Mouse (Mus musculus) testis, adult 2 months (tissue): Measurements from ENCODE around the gene Pfkl.

Experiments used
- CTCF ChIP-seq: fragments of 200-500 bp; IDR thresholded peaks from 2 replicates; pipeline ENCODE4 v1.5.1; 2012; ENCODE audit warnings: low read depth, mild to moderate bottlenecking, inconsistent platforms, low read length, moderate library complexity; ENCODE audit not compliant: control insufficient read depth, insufficient read depth, insufficient replicate concordance
- POLR2A ChIP-seq: fragments of 200-500 bp; IDR thresholded peaks from 2 replicates; pipeline ENCODE4 v1.6.1; 2012; ENCODE audit warnings: low read depth, mild to moderate bottlenecking, inconsistent platforms, low read length, moderate library complexity; ENCODE audit not compliant: control insufficient read depth

DNA sequence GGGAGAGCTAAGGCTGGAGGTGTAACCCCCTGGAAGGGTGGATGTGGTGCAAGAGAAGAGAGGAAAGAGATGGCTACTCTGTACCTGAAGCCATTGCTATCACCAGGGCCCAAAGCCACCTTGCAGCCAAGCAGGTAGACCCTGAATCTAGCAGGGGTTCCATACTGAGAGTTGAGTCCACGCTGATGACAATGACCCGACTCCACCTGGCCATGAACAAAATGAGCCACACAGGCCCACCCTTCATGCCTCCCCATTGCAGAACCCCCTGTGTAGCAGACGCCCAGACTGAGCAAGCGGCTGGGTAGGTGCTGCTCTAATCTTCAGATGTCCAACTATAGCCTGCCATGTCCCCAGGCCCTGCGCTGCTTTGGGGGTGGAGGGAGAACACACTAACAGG is 24.1 kb downstream of the Pfkl start:
- TF ChIP-seq CTCF, result no peak
- TF ChIP-seq POLR2A, result no peak
